Mouse (Mus musculus) midbrain, embryonic 13.5 days (tissue): ENCODE measurements at regions not wholly inside any gene's neighbourhood (a gene's known extent, or its start where the extent isn't known, plus 50 kb on each side); places are given as distances from the start of the nearest gene placed in this dataset.
A peak's percentile ranks its signal among the peaks of the same experiment; 100 is the strongest.

ENCODE experiments used
- ATAC-seq: fragments of 200-750 bp; cut with Nextera tagmentation; 2 replicates; pipeline ENCODE4 v1.8.0; 2017; ENCODE audit warnings: mild to moderate bottlenecking, moderate TSS enrichment, moderate library complexity
- H3K27ac ChIP-seq: fragments of 300-500 bp; sonication (generic); 2 replicates; pipeline ENCODE4 v1.5.1; 2015; ENCODE audit warnings: inconsistent platforms, mild to moderate bottlenecking, moderate library complexity
- H3K27me3 ChIP-seq: fragments of 300-500 bp; sonication (generic); 2 replicates; pipeline ENCODE4 v1.6.1; 2015; ENCODE audit warnings: mild to moderate bottlenecking, inconsistent platforms
- H3K36me3 ChIP-seq: fragments of 300-500 bp; sonication (generic); 2 replicates; pipeline ENCODE4 v1.6.1; 2015; ENCODE audit warnings: mild to moderate bottlenecking, inconsistent platforms
- H3K4me1 ChIP-seq: fragments of 300-500 bp; sonication (generic); replicated peaks from 2 replicates; pipeline ENCODE4 v1.6.1; 2015; ENCODE audit warnings: inconsistent platforms
- H3K4me2 ChIP-seq: fragments of 300-500 bp; sonication (generic); replicated peaks from 2 replicates; pipeline ENCODE4 v1.6.1; 2015; ENCODE audit warnings: moderate library complexity, mild to moderate bottlenecking, inconsistent platforms
- H3K4me3 ChIP-seq: fragments of 300-500 bp; sonication (generic); replicated peaks from 2 replicates; pipeline ENCODE4 v1.5.1; 2015; ENCODE audit warnings: mild to moderate bottlenecking, inconsistent platforms
- H3K9ac ChIP-seq: fragments of 300-500 bp; sonication (generic); replicated peaks from 2 replicates; pipeline ENCODE4 v1.6.1; 2015; ENCODE audit warnings: mild to moderate bottlenecking, inconsistent platforms
- H3K9me3 ChIP-seq: fragments of 300-500 bp; sonication (generic); 2 replicates; pipeline ENCODE4 v1.6.1; 2016; ENCODE audit warnings: mild to moderate bottlenecking, inconsistent platforms
- WGBS: fragments of 180-500 bp; shearing (Covaris S2); methylation state at CpG from one replicate; pipeline ENCODE4 v1.1.7; 2015; 5-methylcytosine and 5-hydroxymethylcytosine counted together

GRCm38 (mm10) chr9:115561207-115561606 is 251.0 kb upstream of the Stt3b start:
- Histone ChIP-seq H3K4me3 (no peak overlapping the region), H3K4me2 (no peak overlapping the region), H3K9ac (no peak overlapping the region), H3K27me3 (no peaks in the 10 kb centered on the region), H3K36me3 (no peaks in the 10 kb centered on the region), H3K9me3 (no peaks in the 10 kb centered on the region), H3K27ac (no peak overlapping the region), H3K4me1 (peaks cover 6% of the 10 kb centered on the region)
- no peak for ATAC-seq
- WGBS: 90% methylated on average over 6 of the region's 6 CpGs

- Histone ChIP-seq H3K27me3 (no peaks in the 10 kb centered on the region), H3K27ac (no peak overlapping the region), H3K4me3 (no peak overlapping the region), H3K4me1 (peaks cover 6% of the 10 kb centered on the region), H3K9me3 (no peaks in the 10 kb centered on the region), H3K9ac (no peak overlapping the region), H3K4me2 (no peak overlapping the region), H3K36me3 (no peaks in the 10 kb centered on the region)
- WGBS: 51% methylated on average over 4 of the region's 4 CpGs
- ATAC-seq: no peak
Measured at GRCm38 (mm10) chr9:115562783-115563182, 252.6 kb upstream of the Stt3b start.

GRCm38 (mm10) chr9:115564366-115564765 is 254.1 kb upstream of the Stt3b start:
- no peak for ATAC-seq
- WGBS: 57% methylated on average over 1 of the region's 1 CpGs
- H3K4me3 ChIP-seq: no peak overlapping the region

GRCm38 (mm10) chr9:115568693-115569334 is 258.6 kb upstream of the Stt3b start:
- Histone ChIP-seq H3K27me3 (no peaks in the 10 kb centered on the region), H3K27ac (no peak overlapping the region), H3K4me2 (no peak overlapping the region), H3K36me3 (no peaks in the 10 kb centered on the region), H3K9me3 (no peaks in the 10 kb centered on the region), H3K9ac (no peak overlapping the region), H3K4me3 (no peak overlapping the region), H3K4me1 (no peaks in the 10 kb centered on the region)
- no peak for ATAC-seq
- 87% methylated on average over 7 of the region's 7 CpGs for WGBS

More at GRCm38 (mm10) chr9:115564366-115564765, 254.1 kb upstream of the Stt3b start:
- H3K9me3 ChIP-seq: no peaks in the 10 kb centered on the region
- H3K9ac ChIP-seq: no peak overlapping the region
- no peak overlapping the region for H3K4me2 ChIP-seq
- no peaks in the 10 kb centered on the region for H3K36me3 ChIP-seq
- peaks cover 6% of the 10 kb centered on the region for H3K4me1 ChIP-seq
- H3K27me3 ChIP-seq: no peaks in the 10 kb centered on the region
- no peak overlapping the region for H3K27ac ChIP-seq

- WGBS: 95% methylated on average over 4 of the region's 4 CpGs
- no peaks in the 10 kb centered on the region for H3K27me3 ChIP-seq
Measured at GRCm38 (mm10) chr9:115570998-115571397, 260.8 kb upstream of the Stt3b start.

GRCm38 (mm10) chr9:115581116-115581515 is 270.9 kb upstream of the Stt3b start:
- H3K27me3 ChIP-seq: no peaks in the 10 kb centered on the region
- WGBS: 89% methylated on average over 3 of the region's 3 CpGs
- H3K4me1 ChIP-seq: no peaks in the 10 kb centered on the region
- H3K27ac ChIP-seq: no peak overlapping the region
- no peak for ATAC-seq
- H3K36me3 ChIP-seq: no peaks in the 10 kb centered on the region
- H3K9me3 ChIP-seq: no peaks in the 10 kb centered on the region
- no peak overlapping the region for H3K9ac ChIP-seq
- no peak overlapping the region for H3K4me3 ChIP-seq
- no peak overlapping the region for H3K4me2 ChIP-seq

More at GRCm38 (mm10) chr9:115570998-115571397, 260.8 kb upstream of the Stt3b start:
- no peak overlapping the region for H3K4me2 ChIP-seq
- no peaks in the 10 kb centered on the region for H3K36me3 ChIP-seq
- no peaks in the 10 kb centered on the region for H3K4me1 ChIP-seq
- no peak for ATAC-seq
- H3K9me3 ChIP-seq: no peaks in the 10 kb centered on the region
- H3K4me3 ChIP-seq: no peak overlapping the region
- H3K27ac ChIP-seq: no peak overlapping the region
- H3K9ac ChIP-seq: no peak overlapping the region

GRCm38 (mm10) chr9:115583548-115583947 is 273.3 kb upstream of the Stt3b start:
- ATAC-seq: no peak
- Histone ChIP-seq H3K9ac (no peak overlapping the region), H3K9me3 (no peaks in the 10 kb centered on the region), H3K27me3 (no peaks in the 10 kb centered on the region), H3K36me3 (no peaks in the 10 kb centered on the region), H3K4me1 (no peaks in the 10 kb centered on the region), H3K4me3 (no peak overlapping the region), H3K27ac (no peak overlapping the region), H3K4me2 (no peak overlapping the region)
- WGBS: 88% methylated on average over 11 of the region's 11 CpGs

- ATAC-seq: no peak
- WGBS: 84% methylated on average over 7 of the region's 7 CpGs
- H3K4me3 ChIP-seq: no peak overlapping the region
Measured at GRCm38 (mm10) chr9:115584874-115585273, 274.7 kb upstream of the Stt3b start.

GRCm38 (mm10) chr9:115592466-115592865 is 282.2 kb upstream of the Stt3b start:
- no peaks in the 10 kb centered on the region for H3K9me3 ChIP-seq
- no peak overlapping the region for H3K4me2 ChIP-seq
- no peak overlapping the region for H3K4me3 ChIP-seq
- H3K27me3 ChIP-seq: no peaks in the 10 kb centered on the region
- no peak overlapping the region for H3K9ac ChIP-seq
- no peak for ATAC-seq
- no peaks in the 10 kb centered on the region for H3K36me3 ChIP-seq
- H3K4me1 ChIP-seq: no peaks in the 10 kb centered on the region
- 49% methylated on average over 5 of the region's 5 CpGs for whole genome bisulfite sequencing
- no peak overlapping the region for H3K27ac ChIP-seq

More at GRCm38 (mm10) chr9:115584874-115585273, 274.7 kb upstream of the Stt3b start:
- Histone ChIP-seq H3K9me3 (no peaks in the 10 kb centered on the region), H3K4me1 (no peaks in the 10 kb centered on the region), H3K4me2 (no peak overlapping the region), H3K27me3 (no peaks in the 10 kb centered on the region), H3K27ac (no peak overlapping the region), H3K36me3 (no peaks in the 10 kb centered on the region), H3K9ac (no peak overlapping the region)

GRCm38 (mm10) chr9:115600228-115600627 is 290.0 kb upstream of the Stt3b start:
- H3K9ac ChIP-seq: no peak overlapping the region
- peaks cover 13% of the 10 kb centered on the region for H3K4me1 ChIP-seq
- no peak for ATAC-seq
- H3K27ac ChIP-seq: no peak overlapping the region
- no peaks in the 10 kb centered on the region for H3K36me3 ChIP-seq
- no peak overlapping the region for H3K4me3 ChIP-seq
- WGBS: 88% methylated on average over 9 of the region's 9 CpGs
- no peak overlapping the region for H3K4me2 ChIP-seq
- H3K27me3 ChIP-seq: no peaks in the 10 kb centered on the region
- no peaks in the 10 kb centered on the region for H3K9me3 ChIP-seq

GRCm38 (mm10) chr9:115600826-115601225 is 290.6 kb upstream of the Stt3b start:
- no peaks in the 10 kb centered on the region for H3K36me3 ChIP-seq
- 89% methylated on average over 2 of the region's 2 CpGs for WGBS
- no peak overlapping the region for H3K4me2 ChIP-seq
- H3K9me3 ChIP-seq: no peaks in the 10 kb centered on the region
- H3K4me1 ChIP-seq: peaks cover 17% of the 10 kb centered on the region
- H3K27me3 ChIP-seq: no peaks in the 10 kb centered on the region
- H3K4me3 ChIP-seq: no peak overlapping the region
- ATAC-seq: no peak
- H3K9ac ChIP-seq: no peak overlapping the region
- H3K27ac ChIP-seq: no peak overlapping the region

GRCm38 (mm10) chr9:115602772-115603171 is 292.6 kb upstream of the Stt3b start:
- H3K27me3 ChIP-seq: no peaks in the 10 kb centered on the region
- H3K36me3 ChIP-seq: no peaks in the 10 kb centered on the region
- whole genome bisulfite sequencing: 95% methylated on average over 7 of the region's 7 CpGs
- H3K4me2 ChIP-seq: no peak overlapping the region
- peaks cover 17% of the 10 kb centered on the region for H3K4me1 ChIP-seq
- no peak for ATAC-seq
- no peak overlapping the region for H3K4me3 ChIP-seq
- H3K9ac ChIP-seq: no peak overlapping the region
- H3K9me3 ChIP-seq: no peaks in the 10 kb centered on the region
- no peak overlapping the region for H3K27ac ChIP-seq

- Histone ChIP-seq H3K36me3 (no peaks in the 10 kb centered on the region), H3K27me3 (no peaks in the 10 kb centered on the region), H3K9me3 (no peaks in the 10 kb centered on the region), H3K9ac (no peak overlapping the region), H3K4me1 (peaks cover 17% of the 10 kb centered on the region), H3K27ac (peak overlapping the region; percentile 69), H3K4me2 (no peak overlapping the region), H3K4me3 (no peak overlapping the region)
- ATAC-seq: peak; percentile 90
- 43% methylated on average over 3 of the region's 3 CpGs for WGBS
Measured at GRCm38 (mm10) chr9:115604450-115604849, 294.2 kb upstream of the Stt3b start.
